27 mouse cellular contexts compared by ENCODE assay signal in the genomic region with DNA sequence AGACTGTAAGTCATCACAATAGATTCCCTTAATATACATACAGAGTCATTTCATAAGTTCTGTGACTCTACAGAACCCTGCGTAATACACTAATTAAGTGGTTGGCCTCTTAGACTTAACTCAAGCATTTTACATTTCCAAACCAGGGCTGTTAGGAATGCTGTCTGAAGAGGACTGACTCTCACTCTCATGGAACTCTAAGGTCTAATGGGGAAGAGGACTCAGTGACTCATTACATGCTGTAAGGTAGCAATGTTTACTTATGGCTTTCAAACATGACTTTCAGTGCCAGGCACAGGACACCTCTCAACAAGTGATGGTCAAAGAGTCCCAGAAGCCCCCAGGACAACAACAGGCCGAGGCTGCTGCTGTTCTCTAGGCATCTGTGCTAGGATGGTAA.
DNase-seq lines count a peak whose midpoint lies in the region; ATAC-seq and TF ChIP-seq lines count a peak whose summit lies in the region.
"Had no signal": no experiment of that assay in that cellular context is flagged by ENCODE, and none has a peak within 500 bp of the region (broad histone marks: within the 10 kb centered on the region; RNA-seq: fewer than 3 reads in every experiment).

No protein-coding gene starts in this region.

- WGBS in intestine, embryonic 16.5 days = 90% methylated on average over 2 of the region's 2 CpGs
- 91% methylated on average over 2 of the region's 2 CpGs for WGBS in stomach, postnatal 0 days

- TF ChIP-seq EP300 in stomach, postnatal 0 days (optimal IDR thresholded peaks at IDR 0.05) = no peak

- no peaks in the 10 kb centered on the region for H3K36me3 ChIP-seq in intestine, embryonic 16.5 days (ENCODE audit: control insufficient read depth, insufficient read depth, low read length)
- H3K36me3 ChIP-seq in stomach, postnatal 0 days (ENCODE audit: control insufficient read depth, insufficient read depth, low read length) = no peaks in the 10 kb centered on the region
- H3K36me3 ChIP-seq: embryonic facial prominence, embryonic 12.5 days; forebrain, embryonic 10.5 days; forebrain, embryonic 12.5 days; G1E had no signal

- H3K27me3 ChIP-seq in intestine, embryonic 16.5 days (replicated peaks; ENCODE audit: control insufficient read depth, insufficient read depth, low read length) = no peaks in the 10 kb centered on the region
- H3K27me3 ChIP-seq in stomach, postnatal 0 days (ENCODE audit: control insufficient read depth, insufficient read depth, low read length) = no peaks in the 10 kb centered on the region
- H3K27me3 ChIP-seq: CH12.LX; embryonic facial prominence, embryonic 12.5 days; forebrain, embryonic 12.5 days; Patski had no signal

- intact Hi-C loops in gastrocnemius, adult 2 months (cut with DNase I) = no loop called here
- intact Hi-C loops in gastrocnemius, postnatal 36 days (cut with DNase I) = no loop called here

- H3K4me1 ChIP-seq in embryonic fibroblast, embryonic 13.5 days (ENCODE audit: control insufficient read depth, insufficient read depth, low read length) = peaks cover 9% of the 10 kb centered on the region
- H3K4me1 ChIP-seq in intestine, embryonic 16.5 days (ENCODE audit: control insufficient read depth, insufficient read depth, low read length) = peaks cover 2% of the 10 kb centered on the region; the same call in 1 of the 2 replicates
- no peaks in the 10 kb centered on the region; the same call in 1 of the 2 replicates for H3K4me1 ChIP-seq in stomach, postnatal 0 days (replicated peaks; ENCODE audit: control insufficient read depth, insufficient read depth)
- H3K4me1 ChIP-seq: forebrain, embryonic 12.5 days had no signal

- TF ChIP-seq POLR2A in embryonic fibroblast, embryonic 13.5 days (IDR thresholded peaks at IDR 0.05; ENCODE audit: low read depth, low read length) = no peak

- no peak overlapping the region for H3K4me2 ChIP-seq in intestine, embryonic 16.5 days (ENCODE audit: low read depth, low read length)
- no peak overlapping the region for H3K4me2 ChIP-seq in stomach, postnatal 0 days (replicated peaks; ENCODE audit: low read depth)
- H3K4me2 ChIP-seq: embryonic facial prominence, embryonic 12.5 days; forebrain, embryonic 12.5 days had no signal

- H3K9ac ChIP-seq in intestine, embryonic 16.5 days (ENCODE audit: low read depth, low read length) = no peak overlapping the region
- no peak overlapping the region for H3K9ac ChIP-seq in stomach, postnatal 0 days (ENCODE audit: low read length)
- H3K9ac ChIP-seq: embryonic facial prominence, embryonic 12.5 days; forebrain, embryonic 12.5 days had no signal

- ATAC-seq in intestine, embryonic 16.5 days = 0 out of 2 replicates have a peak, but pooled peaks have one; percentile 11
- ATAC-seq in stomach, postnatal 0 days (ENCODE audit: low FRiP score, low TSS enrichment) = peak; percentile 61; the same call in 1 of the 2 replicates
- ATAC-seq: activated CD4-positive, CD25-positive, alpha-beta regulatory T cell, adult 4 months; CD4-positive, CD25-positive, alpha-beta regulatory T cell, adult 4 months; forebrain, embryonic 14.5 days; Patski had no signal

- no peak for DNase-seq in gastrocnemius, adult 2 months
- DNase-seq in gastrocnemius, postnatal 36 days = no peak
- no peak for DNase-seq in stomach, postnatal 0 days (ENCODE audit: low spot score)
- DNase-seq in heart, adult 18-20 months = no peak
- no peak for DNase-seq in yolk sac, embryonic 10.5 days (ENCODE audit: low spot score)
- DNase-seq: adrenal gland, adult 8-10 months; adrenal gland, postnatal 14 days; adrenal gland, postnatal 36 days; B cell, adult 2 months; cerebellum, adult 11-12 months; cerebellum, adult 2 months; cerebellum, adult 9-10 months; cerebellum, postnatal 10 days; cerebellum, postnatal 25 days had no signal

- H3K9me3 ChIP-seq in intestine, embryonic 16.5 days (ENCODE audit: control insufficient read depth, low read length) = no peaks in the 10 kb centered on the region
- H3K9me3 ChIP-seq in stomach, postnatal 0 days (ENCODE audit: control insufficient read depth, low read length) = no peaks in the 10 kb centered on the region
- H3K9me3 ChIP-seq: embryonic facial prominence, embryonic 10.5 days; embryonic facial prominence, embryonic 12.5 days; forebrain, embryonic 10.5 days; forebrain, embryonic 12.5 days; G1E had no signal

- peak overlapping the region; percentile 70 for H3K27ac ChIP-seq in gastrocnemius, adult 2 months
- H3K27ac ChIP-seq in embryonic fibroblast, embryonic 13.5 days (ENCODE audit: insufficient read depth, low read length) = 0 out of 2 replicates have a peak overlapping the region, but pooled peaks have one; percentile 1
- no peak overlapping the region for H3K27ac ChIP-seq in intestine, embryonic 16.5 days (ENCODE audit: low read length)
- no peak overlapping the region for H3K27ac ChIP-seq in stomach, postnatal 0 days (replicated peaks)
- H3K27ac ChIP-seq: embryonic facial prominence, embryonic 10.5 days; embryonic facial prominence, embryonic 12.5 days; forebrain, embryonic 10.5 days; forebrain, embryonic 12.5 days had no signal

- H3K4me3 ChIP-seq in gastrocnemius, adult 2 months = no peak overlapping the region
- H3K4me3 ChIP-seq in embryonic fibroblast, embryonic 13.5 days (ENCODE audit: insufficient read depth, low read length) = no peak overlapping the region
- no peak overlapping the region for H3K4me3 ChIP-seq in intestine, embryonic 16.5 days (ENCODE audit: low read length)
- H3K4me3 ChIP-seq in stomach, postnatal 0 days (ENCODE audit: low read depth, low read length) = no peak overlapping the region
- H3K4me3 ChIP-seq: embryonic facial prominence, embryonic 10.5 days; embryonic facial prominence, embryonic 12.5 days; erythroblast, embryonic 14.5 days; forebrain, embryonic 10.5 days; forebrain, embryonic 12.5 days had no signal

- no peak for TF ChIP-seq CTCF in gastrocnemius, adult 2 months (IDR thresholded peaks at IDR 0.05)
- TF ChIP-seq CTCF in embryonic fibroblast, embryonic 13.5 days (IDR thresholded peaks at IDR 0.05; ENCODE audit: borderline replicate concordance, insufficient read depth, low read length) = no peak
- TF ChIP-seq CTCF in stomach, postnatal 0 days (IDR thresholded peaks at IDR 0.05; ENCODE audit: low read depth) = no peak

Comparison
In these comparisons a context has a peak if more than half of its experiments do, and no peak if none do; other contexts are left out.
1. H3K27ac ChIP-seq: peak in gastrocnemius, adult 2 months (single experiment) and embryonic fibroblast, embryonic 13.5 days (single experiment); none in intestine, embryonic 16.5 days (single experiment) and stomach, postnatal 0 days (single experiment).